Mouse (Mus musculus): ENCODE measurements around the gene Gapvd1. TPM values are rescaled to one million over a fixed set of nuclear protein-coding genes. Genes with fewer than 3 reads are reported as not detected.

Gapvd1 gene
- total and polyA plus RNA-seq, 3 experiments: 10.2 to 36.7 (median 35.5) TPM

GRCm38 (mm10) chr2:34632051-34632450 is 123.0 kb downstream of the Gapvd1 start:
- Histone ChIP-seq H3K27ac (no peak overlapping the region), H3K9ac (ENCODE audit: low read depth, low read length) (no peak overlapping the region), H3K36me3 (ENCODE audit: control insufficient read depth, insufficient read depth, low read length) (no peaks in the 10 kb centered on the region), H3K4me3 (no peak overlapping the region), H3K79me2 (replicated peaks; ENCODE audit: control insufficient read depth, insufficient read depth, low read length) (no peaks in the 10 kb centered on the region), H3K4me1 (ENCODE audit: control insufficient read depth, insufficient read depth, low read length) (peaks cover 12% of the 10 kb centered on the region), H3K27me3 (ENCODE audit: control insufficient read depth, insufficient read depth, low read length) (no peaks in the 10 kb centered on the region)
- 78% methylated on average over 12 of the region's 12 CpGs for WGBS
- intact Hi-C loops (cut with DNase I): loop anchor here (10.0 kb wide), 1 partner anchor 887 kb away; no protein-coding TSS in a partner anchor
- no peak for DNase-seq
- TF ChIP-seq POLR2A (IDR thresholded peaks at IDR 0.05; ENCODE audit: insufficient read depth, low read depth, low read length) (no peak), CTCF (IDR thresholded peaks at IDR 0.05) (no peak), EP300 (IDR thresholded peaks at IDR 0.05; ENCODE audit: insufficient read depth, low read depth, low read length) (no peak)

GRCm38 (mm10) chr2:34630445-34630844 is 124.6 kb downstream of the Gapvd1 start:
- no peak overlapping the region for H3K4me3 ChIP-seq
- H3K9ac ChIP-seq (ENCODE audit: low read depth, low read length): no peak overlapping the region
- H3K4me1 ChIP-seq (ENCODE audit: control insufficient read depth, insufficient read depth, low read length): peaks cover 15% of the 10 kb centered on the region
- intact Hi-C loops (cut with DNase I): loop anchor here (10.0 kb wide), 1 partner anchor 886 kb away; no protein-coding TSS in a partner anchor
- H3K36me3 ChIP-seq (ENCODE audit: control insufficient read depth, insufficient read depth, low read length): no peaks in the 10 kb centered on the region
- no peak overlapping the region for H3K27ac ChIP-seq
- TF ChIP-seq EP300 (IDR thresholded peaks at IDR 0.05; ENCODE audit: insufficient read depth, low read depth, low read length) (no peak), CTCF (IDR thresholded peaks at IDR 0.05) (no peak), POLR2A (IDR thresholded peaks at IDR 0.05; ENCODE audit: insufficient read depth, low read depth, low read length) (no peak)
- no peaks in the 10 kb centered on the region for H3K79me2 ChIP-seq (replicated peaks; ENCODE audit: control insufficient read depth, insufficient read depth, low read length)
- no peak for DNase-seq
- no peaks in the 10 kb centered on the region for H3K27me3 ChIP-seq (ENCODE audit: control insufficient read depth, insufficient read depth, low read length)
- WGBS: 89% methylated on average over 6 of the region's 6 CpGs

GRCm38 (mm10) chr2:34629758-34630157 is 125.3 kb downstream of the Gapvd1 start:
- Histone ChIP-seq H3K27me3 (ENCODE audit: control insufficient read depth, insufficient read depth, low read length) (no peaks in the 10 kb centered on the region), H3K79me2 (replicated peaks; ENCODE audit: control insufficient read depth, insufficient read depth, low read length) (no peaks in the 10 kb centered on the region), H3K36me3 (ENCODE audit: control insufficient read depth, insufficient read depth, low read length) (no peaks in the 10 kb centered on the region), H3K9ac (ENCODE audit: low read depth, low read length) (no peak overlapping the region), H3K4me1 (ENCODE audit: control insufficient read depth, insufficient read depth, low read length) (peaks cover 15% of the 10 kb centered on the region), H3K27ac (no peak overlapping the region), H3K4me3 (no peak overlapping the region)
- 58% methylated on average over 7 of the region's 7 CpGs for WGBS
- intact Hi-C loops (cut with DNase I): loop anchor here (10.0 kb wide), 1 partner anchor 885 kb away; no protein-coding TSS in a partner anchor
- TF ChIP-seq CTCF (IDR thresholded peaks at IDR 0.05) (no peak), POLR2A (IDR thresholded peaks at IDR 0.05; ENCODE audit: insufficient read depth, low read depth, low read length) (no peak), EP300 (IDR thresholded peaks at IDR 0.05; ENCODE audit: insufficient read depth, low read depth, low read length) (no peak)
- no peak for DNase-seq

GRCm38 (mm10) chr2:34628903-34629540 is 126.0 kb downstream of the Gapvd1 start:
- no peak for TF ChIP-seq EP300 (IDR thresholded peaks at IDR 0.05; ENCODE audit: insufficient read depth, low read depth, low read length)
- TF ChIP-seq CTCF (IDR thresholded peaks at IDR 0.05): no peak
- TF ChIP-seq POLR2A (IDR thresholded peaks at IDR 0.05; ENCODE audit: insufficient read depth, low read depth, low read length): no peak
- H3K27me3 ChIP-seq (ENCODE audit: control insufficient read depth, insufficient read depth, low read length): no peaks in the 10 kb centered on the region
- DNase-seq: peak in 1 of 2 experiments; percentile 29
- no peak overlapping the region for H3K9ac ChIP-seq (ENCODE audit: low read depth, low read length)
- 27% methylated on average over 4 of the region's 4 CpGs for WGBS
- H3K36me3 ChIP-seq (ENCODE audit: control insufficient read depth, insufficient read depth, low read length): no peaks in the 10 kb centered on the region
- H3K79me2 ChIP-seq (replicated peaks; ENCODE audit: control insufficient read depth, insufficient read depth, low read length): no peaks in the 10 kb centered on the region
- peaks cover 15% of the 10 kb centered on the region for H3K4me1 ChIP-seq (ENCODE audit: control insufficient read depth, insufficient read depth, low read length)
- H3K4me3 ChIP-seq: no peak overlapping the region
- H3K27ac ChIP-seq: no peak overlapping the region
- intact Hi-C loops (cut with DNase I): no loop called here

GRCm38 (mm10) chr2:34627328-34628226 is 127.5 kb downstream of the Gapvd1 start:
- Histone ChIP-seq H3K27me3 (ENCODE audit: control insufficient read depth, insufficient read depth, low read length) (no peaks in the 10 kb centered on the region), H3K79me2 (replicated peaks; ENCODE audit: control insufficient read depth, insufficient read depth, low read length) (no peaks in the 10 kb centered on the region), H3K27ac (no peak overlapping the region), H3K4me1 (ENCODE audit: control insufficient read depth, insufficient read depth, low read length) (peaks cover 15% of the 10 kb centered on the region), H3K9ac (ENCODE audit: low read depth, low read length) (no peak overlapping the region), H3K36me3 (ENCODE audit: control insufficient read depth, insufficient read depth, low read length) (no peaks in the 10 kb centered on the region), H3K4me3 (no peak overlapping the region)
- DNase-seq: peak; percentile 55 to 58
- no peak for TF ChIP-seq EP300 (IDR thresholded peaks at IDR 0.05; ENCODE audit: insufficient read depth, low read depth, low read length)
- intact Hi-C loops (cut with DNase I): no loop called here
- 51% methylated on average over 17 of the region's 17 CpGs for WGBS

Other genes starting within 250 kb of the Gapvd1 start
- 100 to 1,000 TPM; 752 to 818 TPM for gene Hspa5, start 16.7 kb upstream of the Gapvd1 start, total RNA-seq (2021)
- 427 and 503 TPM in 2 replicates for gene Hspa5, start 16.7 kb upstream of the Gapvd1 start, polyA plus RNA-seq (2012; rRNA removed)
- 10 to 100 TPM; 12.1 to 13.3 TPM for gene Rabepk, start 44.7 kb upstream of the Gapvd1 start, total RNA-seq (2021)
- 19.3 and 23.4 TPM in 2 replicates for gene Rabepk, start 44.7 kb upstream of the Gapvd1 start, polyA plus RNA-seq (2012; rRNA removed)
- gene Fbxw2, start 71.1 kb upstream of the Gapvd1 start, total RNA-seq (2021): 10 to 100 TPM; 40.2 to 45.3 TPM
- 29.5 and 49.2 TPM in 2 replicates for gene Fbxw2, start 71.1 kb upstream of the Gapvd1 start, polyA plus RNA-seq (2012; rRNA removed)
- not detected for gene Gm34653, start 77.8 kb upstream of the Gapvd1 start, total RNA-seq (2021)
- gene Gm34653, start 77.8 kb upstream of the Gapvd1 start, polyA plus RNA-seq (2012; rRNA removed): not detected in 2 replicates
- gene Cutal, start 119.2 kb upstream of the Gapvd1 start, total RNA-seq (2021): under 1 TPM; 0.37 to 0.61 TPM
- gene Cutal, start 119.2 kb upstream of the Gapvd1 start, polyA plus RNA-seq (2012; rRNA removed): 1.7 and 2.9 TPM in 2 replicates
- gene Psmd5, start 119.7 kb upstream of the Gapvd1 start, total RNA-seq (2021): 10 to 100 TPM; 11.3 to 12.9 TPM
- 8.1 and 13.8 TPM in 2 replicates for gene Psmd5, start 119.7 kb upstream of the Gapvd1 start, polyA plus RNA-seq (2012; rRNA removed)
- gene Phf19, start 158.8 kb upstream of the Gapvd1 start, total RNA-seq (2021): 1 to 10 TPM in 1 of 2 experiments, under 1 TPM in 1; 0.76 to 1.1 TPM
- 0.80 and 0.91 TPM in 2 replicates for gene Phf19, start 158.8 kb upstream of the Gapvd1 start, polyA plus RNA-seq (2012; rRNA removed)
- gene Traf1, start 206.5 kb upstream of the Gapvd1 start, total RNA-seq (2021): 1 to 10 TPM; 1.2 TPM
- 2.0 and 2.5 TPM in 2 replicates for gene Traf1, start 206.5 kb upstream of the Gapvd1 start, polyA plus RNA-seq (2012; rRNA removed)

Measured in heart, adult 2 months (tissue).